Mouse (Mus musculus) spleen, adult 2 months (tissue): ENCODE results near the gene Tctn3.

Source experiments
- CTCF ChIP-seq: fragments of 200-500 bp; IDR thresholded peaks from 2 replicates; pipeline ENCODE4 v1.5.1; 2011; ENCODE audit warnings: mild to moderate bottlenecking, inconsistent platforms; ENCODE audit not compliant: insufficient read depth, insufficient read length, insufficient replicate concordance; ENCODE audit errors: extremely low read depth
- POLR2A ChIP-seq: fragments of 200-500 bp; IDR thresholded peaks from 2 replicates; pipeline ENCODE4 v1.6.1; 2011; ENCODE audit warnings: low read depth, low read length, inconsistent platforms

GRCm38 (mm10) chr19:40553014-40553789, 58.8 kb downstream of the Tctn3 start:
- TF ChIP-seq CTCF (no peak), POLR2A (no peak)
